Mouse (Mus musculus): Measurements from ENCODE around the gene Gas2l2.

Gene Gas2l2

GRCm38 (mm10) chr11:83445001-83445400, 15.7 kb upstream of the Gas2l2 start:
- ATAC-seq (ENCODE audit: insufficient number of reproducible peaks, low FRiP score, low TSS enrichment): no peak

- ATAC-seq (ENCODE audit: insufficient number of reproducible peaks, low FRiP score, low TSS enrichment): no peak
Observed at GRCm38 (mm10) chr11:83443824-83444223, 14.6 kb upstream of the Gas2l2 start.

GRCm38 (mm10) chr11:83442596-83443267, 13.5 kb upstream of the Gas2l2 start:
- peak; percentile 43; the same call in 1 of the 2 replicates for ATAC-seq (ENCODE audit: insufficient number of reproducible peaks, low FRiP score, low TSS enrichment)

GRCm38 (mm10) chr11:83441235-83441634, 12.0 kb upstream of the Gas2l2 start:
- no peak for ATAC-seq (ENCODE audit: insufficient number of reproducible peaks, low FRiP score, low TSS enrichment)

- peak; percentile 83 for ATAC-seq (ENCODE audit: insufficient number of reproducible peaks, low FRiP score, low TSS enrichment)
Observed at GRCm38 (mm10) chr11:83440081-83441064, 11.1 kb upstream of the Gas2l2 start.

GRCm38 (mm10) chr11:83439426-83440060, 10.3 kb upstream of the Gas2l2 start:
- no peak for ATAC-seq (ENCODE audit: insufficient number of reproducible peaks, low FRiP score, low TSS enrichment)

GRCm38 (mm10) chr11:83437377-83437776, 8.1 kb upstream of the Gas2l2 start, which contains the start of gene 1700020L24Rik:
1700020L24Rik (plus strand) TSS chr11:83437677.
- ATAC-seq (ENCODE audit: insufficient number of reproducible peaks, low FRiP score, low TSS enrichment): no peak

- ATAC-seq (ENCODE audit: insufficient number of reproducible peaks, low FRiP score, low TSS enrichment): no peak
Observed at GRCm38 (mm10) chr11:83432533-83432932, 3.3 kb upstream of the Gas2l2 start.

GRCm38 (mm10) chr11:83426964-83427363, 2.3 kb downstream of the Gas2l2 start:
- ATAC-seq (ENCODE audit: insufficient number of reproducible peaks, low FRiP score, low TSS enrichment): no peak

GRCm38 (mm10) chr11:83424681-83425080, 4.6 kb downstream of the Gas2l2 start:
- peak; percentile 71; the same call in 1 of the 2 replicates for ATAC-seq (ENCODE audit: insufficient number of reproducible peaks, low FRiP score, low TSS enrichment)

- no peak for ATAC-seq (ENCODE audit: insufficient number of reproducible peaks, low FRiP score, low TSS enrichment)
Observed at GRCm38 (mm10) chr11:83421305-83421704, 8.0 kb downstream of the Gas2l2 start.

GRCm38 (mm10) chr11:83420338-83420737, 8.9 kb downstream of the Gas2l2 start:
- ATAC-seq (ENCODE audit: insufficient number of reproducible peaks, low FRiP score, low TSS enrichment): no peak

- ATAC-seq (ENCODE audit: insufficient number of reproducible peaks, low FRiP score, low TSS enrichment): 0 out of 2 replicates have a peak, but pooled peaks have one; percentile 47
Observed at GRCm38 (mm10) chr11:83418566-83418965, 10.7 kb downstream of the Gas2l2 start.

GRCm38 (mm10) chr11:83417708-83418107, 11.5 kb downstream of the Gas2l2 start:
- no peak for ATAC-seq (ENCODE audit: insufficient number of reproducible peaks, low FRiP score, low TSS enrichment)

GRCm38 (mm10) chr11:83417080-83417479, 12.2 kb downstream of the Gas2l2 start:
- ATAC-seq (ENCODE audit: insufficient number of reproducible peaks, low FRiP score, low TSS enrichment): no peak

GRCm38 (mm10) chr11:83410510-83410909, 18.7 kb downstream of the Gas2l2 start:
- ATAC-seq (ENCODE audit: insufficient number of reproducible peaks, low FRiP score, low TSS enrichment): no peak

- no peak for ATAC-seq (ENCODE audit: insufficient number of reproducible peaks, low FRiP score, low TSS enrichment)
Observed at GRCm38 (mm10) chr11:83409792-83410291, 19.4 kb downstream of the Gas2l2 start.

- ATAC-seq (ENCODE audit: insufficient number of reproducible peaks, low FRiP score, low TSS enrichment): peak; percentile 41
Observed at GRCm38 (mm10) chr11:83409087-83409754, 20.0 kb downstream of the Gas2l2 start, which contains the start of gene Rasl10b. Rasl10b (plus strand) TSS chr11:83409137.

- no peak for ATAC-seq (ENCODE audit: insufficient number of reproducible peaks, low FRiP score, low TSS enrichment)
Observed at GRCm38 (mm10) chr11:83408242-83408641, 21.0 kb downstream of the Gas2l2 start.

- ATAC-seq (ENCODE audit: insufficient number of reproducible peaks, low FRiP score, low TSS enrichment): no peak
Observed at GRCm38 (mm10) chr11:83406391-83406790, 22.9 kb downstream of the Gas2l2 start.

Measured in cerebellum, adult (tissue).